Mouse (Mus musculus): ENCODE results near the gene Cntf.

Gene Cntf

DNA sequence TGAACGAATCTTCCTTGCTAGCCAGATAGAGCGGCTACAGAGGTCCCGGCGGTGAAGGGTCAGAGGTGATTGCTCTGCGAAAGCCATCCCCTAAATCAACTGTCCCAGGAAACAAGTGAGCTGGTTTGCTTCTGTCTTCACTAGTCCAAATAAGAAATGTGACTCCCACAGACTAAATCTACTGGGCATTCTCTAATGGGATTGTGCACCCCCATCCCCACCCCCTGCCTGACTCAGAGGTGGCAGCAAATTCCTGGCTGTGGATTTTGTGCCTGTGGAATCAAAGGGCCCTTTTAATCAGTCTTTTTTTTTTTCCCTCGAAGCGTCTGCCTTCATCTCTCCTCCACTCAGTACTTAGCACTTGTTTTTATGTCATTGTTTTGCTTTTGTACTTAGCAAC lies at the start of gene Cntf:
Gene Cntf (minus strand): TSS at position 325 of the 400 bp plus-strand sequence.
- no peak for DNase-seq

GRCm38 (mm10) chr19:12813883-12814282 lies 48.5 kb upstream of the Cntf start:
- DNase-seq: no peak

GRCm38 (mm10) chr19:12812644-12813364 lies 47.4 kb upstream of the Cntf start:
- no peak for DNase-seq

GRCm38 (mm10) chr19:12806214-12806613 lies 40.8 kb upstream of the Cntf start:
- DNase-seq: no peak

DNA sequence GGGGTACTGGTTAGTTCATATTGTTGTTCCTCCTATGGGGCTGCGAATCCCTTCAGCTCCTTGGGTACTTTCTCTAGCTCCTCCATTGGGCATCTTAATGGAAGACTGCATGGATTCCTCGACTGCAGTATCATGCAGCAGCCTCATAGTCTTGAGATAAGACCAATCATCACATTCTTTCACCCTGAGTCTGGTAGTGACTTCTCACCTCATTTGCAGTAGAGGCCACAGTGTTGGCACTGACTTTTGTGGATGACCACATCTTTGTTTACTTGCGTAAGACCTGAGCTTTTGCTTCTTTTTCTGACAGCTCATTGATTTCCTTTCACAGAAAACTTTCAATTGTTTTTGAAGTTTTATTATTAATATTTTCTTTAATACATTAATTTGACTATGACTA lies 40.3 kb upstream of the Cntf start:
- no peak for DNase-seq

- DNase-seq: no peak
These were observed 38.8 kb upstream of the Cntf start for GRCm38 (mm10) chr19:12804237-12804636.

DNA sequence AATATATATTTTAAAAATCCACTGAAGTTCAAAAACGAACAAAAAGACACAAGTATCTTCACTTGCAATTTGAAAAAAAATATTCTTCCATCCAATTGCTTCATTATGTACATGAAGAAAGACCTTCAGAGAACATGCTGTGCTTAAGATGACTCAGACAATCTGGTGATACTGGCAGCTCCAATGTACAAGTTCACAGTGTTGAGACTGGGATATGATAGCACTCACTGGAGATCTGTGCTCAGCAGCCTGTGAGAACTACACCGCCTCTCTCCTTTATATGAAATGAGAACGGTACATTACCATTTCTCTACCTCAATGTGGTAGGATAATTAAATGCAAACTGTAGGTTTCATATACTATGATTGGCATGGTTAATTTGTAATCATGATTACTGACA lies 37.4 kb upstream of the Cntf start:
- DNase-seq: no peak

GRCm38 (mm10) chr19:12801046-12801445 lies 35.6 kb upstream of the Cntf start:
- no peak for DNase-seq

DNA sequence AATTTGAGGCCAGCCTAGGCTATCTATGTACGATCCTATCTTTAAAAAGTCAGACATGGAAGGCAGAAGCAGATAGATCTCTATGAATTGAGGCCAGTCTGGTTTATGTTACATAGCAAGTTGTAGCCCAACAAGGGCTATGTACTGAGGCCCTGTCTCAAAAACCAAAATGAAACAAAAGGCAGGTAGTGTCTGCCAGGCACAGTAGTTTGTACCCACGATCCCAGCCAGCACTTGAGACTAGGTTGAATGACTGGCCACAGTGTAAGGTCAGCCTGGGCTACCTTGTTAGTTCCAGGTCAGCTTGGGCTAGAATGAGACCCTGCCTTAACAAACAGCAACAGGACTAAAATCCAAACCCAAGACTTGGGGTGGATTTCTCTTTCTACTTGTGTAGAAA lies 35.2 kb upstream of the Cntf start:
- no peak for DNase-seq

GRCm38 (mm10) chr19:12799081-12799480 lies 33.6 kb upstream of the Cntf start:
- no peak for DNase-seq

GRCm38 (mm10) chr19:12798404-12798803 lies 33.0 kb upstream of the Cntf start:
- no peak for DNase-seq

DNA sequence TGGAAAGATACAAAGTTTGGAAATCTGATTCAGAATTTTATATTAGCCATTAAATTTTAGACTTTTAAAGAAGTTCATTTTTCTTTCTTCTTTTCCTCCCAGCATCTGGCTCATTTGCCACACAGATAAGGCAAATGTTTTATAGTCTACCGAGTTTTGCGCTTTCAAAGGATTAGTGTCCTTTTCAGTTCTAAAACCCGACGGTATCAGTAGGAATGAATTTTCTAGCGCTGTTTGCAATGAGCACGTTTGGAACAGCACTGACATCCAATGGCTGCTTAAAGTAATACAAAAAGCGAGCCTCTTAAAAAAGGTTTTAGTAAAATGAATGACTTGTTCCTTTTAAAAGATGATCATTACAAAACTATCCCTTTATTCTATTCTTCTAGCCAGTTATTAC lies 31.6 kb upstream of the Cntf start:
- no peak for DNase-seq

DNA sequence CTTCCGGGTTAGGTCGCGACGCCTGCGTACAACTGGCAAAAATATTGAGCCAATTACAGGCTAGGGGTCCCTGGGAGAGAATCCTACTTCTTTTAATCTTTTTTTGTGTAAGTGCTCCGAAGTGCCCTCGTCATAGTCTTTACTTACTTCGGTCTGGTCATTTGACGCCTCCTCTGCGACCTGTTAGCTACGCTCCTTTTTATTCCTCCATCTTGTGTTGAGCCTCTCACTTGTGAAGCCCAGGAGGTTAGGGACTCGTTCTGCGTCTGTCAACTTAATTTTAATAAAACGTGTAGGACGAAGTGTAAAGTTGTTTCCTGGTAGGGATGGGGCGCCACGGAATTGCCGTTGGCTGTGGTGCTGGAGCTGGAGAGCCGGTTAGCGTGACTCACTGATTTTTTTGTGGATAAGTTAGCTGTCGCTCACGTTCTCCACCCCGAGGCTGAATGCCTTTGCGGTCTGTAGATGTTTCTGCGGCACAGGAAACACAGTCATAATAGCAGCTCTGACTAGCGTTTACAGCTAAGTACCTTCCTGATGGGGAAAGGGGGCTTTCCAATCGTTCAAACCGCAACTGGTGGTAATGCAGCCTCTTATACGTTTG lies 31.0 kb upstream of the Cntf start:
- no peak for DNase-seq

- peak; percentile 96 for DNase-seq
These were observed 30.3 kb upstream of the Cntf start, which contains the start of the genes Zfp91 and Lpxn for GRCm38 (mm10) chr19:12795511-12796327. TSS of gene Zfp91 (minus strand) at chr19:12796126. TSS of gene Lpxn (plus strand) at chr19:12796193.

DNA sequence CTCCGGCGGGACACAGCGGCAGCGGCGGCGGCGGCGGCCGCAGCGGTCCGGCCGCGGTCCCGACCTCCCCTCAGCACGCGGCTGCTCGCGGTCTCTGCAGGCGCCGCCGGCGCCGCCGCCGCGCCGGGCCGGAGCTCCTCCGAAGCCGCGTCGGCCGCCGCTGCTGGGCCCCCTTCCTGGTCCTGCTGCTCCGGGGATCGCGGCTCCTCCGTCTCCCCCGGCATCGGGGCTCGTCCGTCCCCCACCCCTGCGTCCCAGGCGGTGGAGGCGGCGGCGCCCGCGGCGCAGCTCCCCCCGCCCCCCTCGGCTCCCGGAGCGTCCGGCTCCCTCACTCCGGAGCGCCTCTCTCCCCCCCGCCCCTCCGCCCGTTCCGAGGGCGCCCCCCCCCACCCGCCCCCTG lies 29.7 kb upstream of the Cntf start:
- no peak for DNase-seq

DNA sequence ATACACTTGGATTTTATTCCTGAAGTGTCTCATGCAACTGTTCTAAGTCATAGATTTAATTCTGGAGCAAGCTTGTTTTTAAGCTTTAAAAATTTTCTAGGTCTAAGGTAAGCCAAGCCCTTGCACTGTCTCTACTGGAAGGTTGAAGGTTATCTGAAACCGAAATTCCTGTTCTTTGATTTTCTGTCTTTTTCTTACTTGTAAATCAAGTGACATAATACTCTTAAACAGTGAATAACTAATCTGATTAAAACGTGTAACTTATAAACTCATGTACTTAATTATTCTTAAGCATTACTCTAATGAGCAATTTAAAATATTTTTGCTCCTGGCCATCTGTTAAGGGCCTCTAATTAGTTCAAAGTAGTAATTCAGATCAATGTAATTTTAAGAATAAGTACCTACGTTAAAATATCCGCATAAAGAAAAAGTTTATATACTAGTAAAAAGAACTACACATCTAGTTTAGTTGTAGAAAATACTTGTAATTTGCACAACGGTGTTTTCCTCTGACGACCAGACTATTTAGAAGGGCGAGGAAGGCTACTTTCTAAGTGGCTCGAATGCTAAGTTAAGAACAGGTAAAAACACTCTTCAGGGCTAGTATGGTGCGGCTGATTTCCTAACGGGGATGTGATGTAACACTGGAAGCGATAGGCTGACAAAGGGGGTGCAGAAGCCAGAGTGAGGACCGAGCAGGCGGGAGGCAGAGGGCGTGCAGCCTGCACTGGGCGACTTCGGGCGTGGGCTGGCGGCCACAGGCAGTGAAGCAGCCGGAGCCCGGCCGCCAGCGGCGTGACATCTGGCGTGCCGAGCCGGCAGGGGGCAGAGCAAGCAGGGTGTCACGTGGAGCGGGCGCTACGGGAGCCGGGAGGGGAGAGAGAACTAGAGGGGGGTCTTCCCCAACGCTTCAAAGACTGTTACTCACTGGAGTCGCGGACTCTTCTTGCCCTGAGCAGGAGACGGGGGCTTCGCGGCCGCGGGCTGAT lies 28.9 kb upstream of the Cntf start:
- DNase-seq: peak; percentile 95

- no peak for DNase-seq
These were observed 26.9 kb upstream of the Cntf start for GRCm38 (mm10) chr19:12792374-12792773.

- DNase-seq: no peak
These were observed 22.3 kb upstream of the Cntf start for GRCm38 (mm10) chr19:12787721-12788120.

- DNase-seq: no peak
These were observed 21.5 kb upstream of the Cntf start for GRCm38 (mm10) chr19:12786803-12787395.

DNA sequence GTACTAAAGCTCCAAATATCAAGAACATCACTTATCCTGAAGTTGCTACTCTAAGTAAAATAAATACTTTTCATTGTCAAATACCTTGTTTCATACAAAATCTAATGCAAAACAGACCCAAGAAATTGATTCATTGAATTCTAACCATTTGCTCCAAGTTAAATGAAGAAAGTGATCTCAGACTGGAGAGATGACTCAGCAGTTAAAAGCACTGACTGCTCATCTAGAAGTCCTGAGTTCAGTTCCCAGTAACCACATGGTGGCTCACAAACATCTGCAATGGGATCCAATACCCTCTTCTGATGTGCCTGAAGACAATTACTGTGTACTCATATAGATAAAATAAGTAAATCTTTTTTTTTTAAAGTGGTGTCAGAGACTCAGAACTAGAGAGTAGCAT lies 15.0 kb upstream of the Cntf start:
- no peak for DNase-seq

DNA sequence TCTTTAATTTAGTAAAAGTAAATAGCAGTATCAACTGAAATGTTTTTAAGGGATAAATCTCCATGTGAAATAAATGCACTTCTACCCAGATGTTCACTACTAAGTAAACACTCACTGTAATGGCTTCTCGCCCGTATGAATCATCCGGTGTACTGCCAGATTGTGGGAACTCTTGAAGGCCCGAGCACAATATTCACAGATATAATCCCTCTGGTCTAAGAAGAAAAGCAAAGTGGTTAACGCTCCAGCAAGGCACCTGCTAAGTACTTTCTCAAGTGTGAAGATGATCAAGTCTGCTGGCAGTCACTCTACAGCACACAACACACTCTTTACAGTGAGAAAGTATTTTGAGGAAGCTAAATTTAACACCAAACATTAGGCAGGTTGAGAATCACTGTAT lies 5.5 kb upstream of the Cntf start:
- DNase-seq: no peak
